Mouse (Mus musculus) forebrain, embryonic 12.5 days (tissue): ENCODE measurements around the gene Fcamr. TPM values are rescaled to one million over a fixed set of nuclear protein-coding genes. Genes with fewer than 3 reads are reported as not detected.

Source experiments
- ATAC-seq: fragments of 200-750 bp; cut with Nextera tagmentation; 2 replicates; pipeline ENCODE4 v1.8.0; 2017; ENCODE audit warnings: moderate TSS enrichment; ENCODE audit not compliant: low FRiP score
- H3K27ac ChIP-seq: fragments of 300-500 bp; sonication (generic); 2 replicates; pipeline ENCODE4 v1.5.1; 2016; ENCODE audit warnings: mild to moderate bottlenecking
- H3K27me3 ChIP-seq: fragments of 300-500 bp; sonication (generic); 2 replicates; pipeline ENCODE4 v1.6.1; 2016; ENCODE audit warnings: mild to moderate bottlenecking
- H3K36me3 ChIP-seq: fragments of 300-500 bp; sonication (generic); replicated peaks from 2 replicates; pipeline ENCODE4 v1.6.1; 2016; ENCODE audit warnings: mild to moderate bottlenecking
- H3K4me1 ChIP-seq: fragments of 300-500 bp; sonication (generic); 2 replicates; pipeline ENCODE4 v1.6.1; 2016
- H3K4me2 ChIP-seq: fragments of 300-500 bp; sonication (generic); 2 replicates; pipeline ENCODE4 v1.6.1; 2016; ENCODE audit warnings: mild to moderate bottlenecking, moderate library complexity
- H3K4me3 ChIP-seq: fragments of 300-500 bp; sonication (generic); replicated peaks from 2 replicates; pipeline ENCODE4 v1.5.1; 2016; ENCODE audit warnings: mild to moderate bottlenecking
- H3K9ac ChIP-seq: fragments of 300-500 bp; sonication (generic); 2 replicates; pipeline ENCODE4 v1.6.1; 2016; ENCODE audit warnings: mild to moderate bottlenecking
- H3K9me3 ChIP-seq: fragments of 300-500 bp; sonication (generic); 2 replicates; pipeline ENCODE4 v1.6.1; 2016
- WGBS: fragments of 180-500 bp; shearing (Covaris S2); methylation state at CpG from one replicate; pipeline ENCODE4 v1.1.7; 2016; 5-methylcytosine and 5-hydroxymethylcytosine counted together
- polyA plus RNA-seq: library from polyadenylated mRNA; unstranded; fragments of >200 nt; fragmentation: Nextera tagmentation; extraction: Ambion mirVana; gene quantifications from 2 replicates; pipeline ENCODE4 v1.2.1, GENCODE M21; 2016

The Fcamr gene
- polyA plus RNA-seq, 1 experiment from 2014 or later: not detected

GRCm38 (mm10) chr1:130811316-130811715, 10.6 kb downstream of the Fcamr start:
- no peaks in the 10 kb centered on the region for H3K9me3 ChIP-seq
- 69% methylated on average over 17 of the region's 17 CpGs for WGBS
- H3K36me3 ChIP-seq: no peaks in the 10 kb centered on the region
- H3K4me3 ChIP-seq: no peak overlapping the region
- no peak for ATAC-seq
- H3K4me2 ChIP-seq: no peak overlapping the region
- no peak overlapping the region for H3K27ac ChIP-seq
- H3K9ac ChIP-seq: no peak overlapping the region
- H3K27me3 ChIP-seq: no peaks in the 10 kb centered on the region
- no peaks in the 10 kb centered on the region for H3K4me1 ChIP-seq

DNA sequence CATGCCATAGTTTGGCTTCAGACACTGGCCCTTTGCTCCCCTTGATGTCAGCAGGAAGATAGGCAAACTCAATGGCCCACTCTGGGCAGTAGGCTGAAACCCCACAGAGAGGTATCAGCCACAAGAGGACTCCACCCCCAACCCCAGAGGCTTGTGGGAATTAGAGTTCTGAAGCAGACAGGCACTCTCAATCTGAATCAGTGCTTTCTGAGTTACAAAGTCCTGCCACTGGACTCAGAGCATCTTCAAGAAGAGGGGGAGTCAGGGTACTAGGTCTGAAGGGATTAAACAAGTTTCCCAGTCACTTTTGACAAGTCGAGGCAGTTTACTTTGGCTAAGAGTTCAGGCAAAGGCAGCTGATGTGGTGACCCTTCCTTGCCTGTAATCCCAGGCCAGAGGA, 19.0 kb downstream of the Fcamr start:
- Histone ChIP-seq H3K4me2 (no peak overlapping the region), H3K27ac (no peak overlapping the region), H3K4me1 (no peaks in the 10 kb centered on the region), H3K4me3 (no peak overlapping the region), H3K27me3 (no peaks in the 10 kb centered on the region), H3K9ac (no peak overlapping the region), H3K36me3 (no peaks in the 10 kb centered on the region), H3K9me3 (no peaks in the 10 kb centered on the region)
- no peak for ATAC-seq
- 71% methylated on average over 1 of the region's 1 CpGs for WGBS

GRCm38 (mm10) chr1:130820316-130821148, 19.8 kb downstream of the Fcamr start:
- H3K4me2 ChIP-seq: no peak overlapping the region
- no peaks in the 10 kb centered on the region for H3K9me3 ChIP-seq
- H3K27ac ChIP-seq: no peak overlapping the region
- WGBS: 87% methylated on average over 7 of the region's 7 CpGs
- H3K4me1 ChIP-seq: no peaks in the 10 kb centered on the region
- H3K4me3 ChIP-seq: no peak overlapping the region
- H3K36me3 ChIP-seq: no peaks in the 10 kb centered on the region
- ATAC-seq: no peak
- H3K9ac ChIP-seq: no peak overlapping the region
- H3K27me3 ChIP-seq: no peaks in the 10 kb centered on the region

- H3K27me3 ChIP-seq: no peaks in the 10 kb centered on the region
- H3K4me2 ChIP-seq: no peak overlapping the region
- no peaks in the 10 kb centered on the region for H3K36me3 ChIP-seq
- H3K9me3 ChIP-seq: no peaks in the 10 kb centered on the region
- H3K4me3 ChIP-seq: no peak overlapping the region
- no peaks in the 10 kb centered on the region for H3K4me1 ChIP-seq
- no peak overlapping the region for H3K9ac ChIP-seq
- no peak overlapping the region for H3K27ac ChIP-seq
- no peak for ATAC-seq
- WGBS: 97% methylated on average over 2 of the region's 2 CpGs
Observed at GRCm38 (mm10) chr1:130821149-130821471, 20.4 kb downstream of the Fcamr start.

DNA sequence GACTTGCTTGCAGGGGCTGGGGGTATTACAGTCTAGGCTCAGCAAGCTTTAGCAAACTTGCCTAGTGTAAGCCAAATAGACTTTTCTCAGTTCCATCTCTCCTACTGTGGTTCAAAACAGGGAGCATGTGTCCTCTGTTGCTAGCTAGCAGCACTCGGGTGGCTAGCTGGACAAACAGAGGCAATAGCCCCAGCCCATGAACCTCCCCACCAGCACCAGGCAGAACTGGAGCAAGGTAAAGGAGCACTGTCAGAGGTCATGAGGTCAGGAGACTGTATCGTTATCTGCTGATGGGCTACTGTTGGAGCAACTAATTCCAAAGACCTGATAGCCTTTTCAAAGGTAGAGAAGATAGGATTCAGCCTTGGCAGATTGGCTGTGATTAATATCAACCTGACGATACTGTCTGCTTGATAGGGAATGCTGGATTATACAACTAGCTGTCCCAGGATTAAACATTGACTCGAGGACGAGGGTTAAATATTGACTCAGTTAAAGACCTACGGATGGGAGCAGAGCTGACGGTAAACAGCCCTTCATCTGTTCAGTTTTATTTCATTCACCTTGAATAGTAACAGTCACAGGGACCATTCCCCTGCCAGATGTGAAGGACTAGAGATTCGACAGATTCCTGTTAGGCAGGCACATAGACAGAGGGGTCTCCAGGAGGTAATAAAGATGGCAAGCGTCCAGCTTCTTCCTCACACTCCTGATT, 21.4 kb downstream of the Fcamr start:
- Histone ChIP-seq H3K27ac (no peak overlapping the region), H3K9ac (no peak overlapping the region), H3K4me2 (no peak overlapping the region), H3K4me3 (no peak overlapping the region), H3K4me1 (no peaks in the 10 kb centered on the region), H3K36me3 (no peaks in the 10 kb centered on the region), H3K9me3 (no peaks in the 10 kb centered on the region), H3K27me3 (no peaks in the 10 kb centered on the region)
- 90% methylated on average over 9 of the region's 9 CpGs for WGBS
- ATAC-seq: no peak

DNA sequence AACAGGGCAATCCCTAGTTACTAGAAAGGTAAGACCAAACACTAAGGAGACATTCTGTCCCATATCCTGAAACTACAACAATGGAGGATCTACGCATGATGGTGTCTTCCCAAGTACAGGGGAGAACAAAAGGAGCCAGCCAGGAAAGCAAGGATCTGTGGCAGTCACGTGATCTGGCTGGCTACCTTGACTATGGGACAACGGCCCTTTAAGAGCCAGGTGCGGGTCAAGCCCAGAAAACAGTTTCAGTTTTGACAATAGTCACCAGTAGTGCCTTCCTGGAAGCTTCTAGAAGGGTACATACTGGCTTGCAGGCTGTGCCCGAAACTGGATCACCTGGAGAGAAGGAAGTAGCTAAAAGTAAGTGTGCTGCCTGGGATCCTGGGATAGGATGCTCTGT, 25.7 kb downstream of the Fcamr start, which contains the start of gene Pigr:
Gene Pigr (plus strand): TSS at position 237 of the 400 bp plus-strand sequence.
- ATAC-seq: no peak
- no peak within 1 kb of the TSS for H3K4me3 ChIP-seq
- H3K4me1 ChIP-seq: no peaks in the 10 kb centered on the region
- H3K9me3 ChIP-seq: no peaks in the 10 kb centered on the region
- no peak within 1 kb of the TSS for H3K27ac ChIP-seq
- no peaks in the 10 kb centered on the region for H3K36me3 ChIP-seq
- H3K27me3 ChIP-seq: no peaks in the 10 kb centered on the region
- no peak within 1 kb of the TSS for H3K9ac ChIP-seq
- H3K4me2 ChIP-seq: no peak within 1 kb of the TSS
- WGBS: 86% methylated on average over 5 of the region's 5 CpGs

- 82% methylated on average over 4 of the region's 4 CpGs for WGBS
Observed at GRCm38 (mm10) chr1:130828656-130829055, 28.0 kb downstream of the Fcamr start.

GRCm38 (mm10) chr1:130829906-130830830, 29.5 kb downstream of the Fcamr start:
- 79% methylated on average over 8 of the region's 8 CpGs for WGBS
- Histone ChIP-seq H3K9ac (no peak overlapping the region), H3K4me3 (no peak overlapping the region), H3K4me2 (no peak overlapping the region), H3K9me3 (no peaks in the 10 kb centered on the region), H3K27me3 (no peaks in the 10 kb centered on the region), H3K36me3 (no peaks in the 10 kb centered on the region), H3K27ac (no peak overlapping the region), H3K4me1 (no peaks in the 10 kb centered on the region)
- no peak for ATAC-seq

More at GRCm38 (mm10) chr1:130828656-130829055, 28.0 kb downstream of the Fcamr start:
- Histone ChIP-seq H3K27ac (no peak overlapping the region), H3K27me3 (no peaks in the 10 kb centered on the region), H3K36me3 (no peaks in the 10 kb centered on the region), H3K4me3 (no peak overlapping the region), H3K9me3 (no peaks in the 10 kb centered on the region), H3K9ac (no peak overlapping the region), H3K4me1 (no peaks in the 10 kb centered on the region), H3K4me2 (no peak overlapping the region)
- no peak for ATAC-seq

DNA sequence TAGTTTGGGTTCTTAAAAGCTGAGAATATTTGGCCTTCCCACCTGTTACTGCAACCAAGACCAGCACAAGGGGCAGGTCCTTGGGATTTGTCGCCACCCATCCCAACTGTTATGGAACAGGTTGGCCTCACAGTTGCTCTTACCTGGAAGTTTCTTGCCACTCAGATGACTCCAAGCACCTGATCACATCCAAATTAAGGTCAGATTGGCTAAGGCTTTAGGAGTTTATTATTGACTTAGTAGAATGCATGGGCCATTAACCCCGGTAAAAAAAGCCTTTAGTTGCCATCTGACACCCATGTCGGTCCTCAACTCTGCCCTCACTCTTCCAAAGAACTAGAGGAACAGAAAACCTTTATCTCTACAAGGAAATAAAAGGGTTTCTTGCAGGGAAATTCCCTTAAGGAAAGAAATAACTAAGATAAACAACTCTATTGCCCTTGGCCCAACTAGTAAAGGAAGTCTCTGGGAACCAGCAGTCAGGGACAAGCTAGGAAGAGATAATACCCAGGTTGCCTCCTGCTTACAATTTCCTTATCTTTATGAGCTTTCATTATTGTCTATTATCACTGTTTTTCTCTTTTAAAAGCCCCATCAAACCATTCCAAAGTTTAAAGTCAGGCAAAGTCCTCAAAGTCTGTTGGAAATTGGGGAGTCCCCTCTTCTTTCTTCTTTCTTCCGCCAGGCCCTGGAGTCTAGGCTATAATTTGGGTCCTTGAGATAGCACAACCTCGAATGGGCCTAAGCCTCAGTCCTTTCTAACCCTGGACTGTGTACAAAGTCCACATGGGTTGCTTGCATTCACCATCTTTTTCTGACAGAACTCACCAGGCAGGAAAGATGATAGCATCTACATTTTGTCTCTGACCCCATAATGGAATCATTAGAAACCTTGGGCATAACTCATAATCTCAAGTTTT, 31.8 kb downstream of the Fcamr start:
- Histone ChIP-seq H3K9ac (no peak overlapping the region), H3K4me3 (no peak overlapping the region), H3K9me3 (no peaks in the 10 kb centered on the region), H3K36me3 (no peaks in the 10 kb centered on the region), H3K4me2 (no peak overlapping the region), H3K27me3 (no peaks in the 10 kb centered on the region), H3K27ac (no peak overlapping the region), H3K4me1 (no peaks in the 10 kb centered on the region)
- ATAC-seq: no peak
- 79% methylated on average over 5 of the region's 5 CpGs for WGBS

DNA sequence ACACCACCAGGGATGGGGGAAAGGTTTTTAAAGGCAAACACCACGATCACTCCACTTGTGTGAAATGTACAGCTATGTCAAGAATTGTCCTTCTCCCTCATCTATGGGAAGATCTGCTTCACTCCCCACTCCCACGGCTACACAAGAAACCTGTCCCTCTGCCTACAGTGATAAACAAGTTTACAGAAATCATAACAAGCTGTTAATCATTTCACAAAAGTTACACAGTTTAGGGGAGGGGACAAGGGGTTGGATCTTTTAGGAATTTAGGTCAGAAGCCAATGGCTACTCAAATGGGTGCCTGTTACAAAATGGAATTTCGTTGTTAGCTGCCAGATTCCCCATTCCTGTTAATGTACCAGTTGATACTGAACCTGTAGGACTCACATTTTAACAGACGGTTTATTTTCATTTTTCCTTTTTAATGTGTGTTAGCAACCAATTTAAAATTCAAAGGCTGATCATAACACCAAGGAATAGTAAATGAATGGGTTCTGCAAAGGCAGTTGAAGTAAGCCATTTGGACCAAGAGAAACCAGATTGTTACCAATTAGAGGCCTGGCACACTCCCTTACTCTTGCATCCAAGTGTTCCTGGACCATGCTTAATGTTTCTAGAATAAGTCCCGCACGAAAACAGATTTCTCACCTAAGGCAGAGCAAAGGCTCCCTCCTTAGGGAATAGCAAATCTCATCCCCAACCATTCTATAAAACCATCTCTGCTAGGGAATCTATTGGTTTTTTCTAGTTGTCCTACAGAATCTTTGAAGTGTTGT, 34.6 kb downstream of the Fcamr start:
- Histone ChIP-seq H3K4me2 (no peak overlapping the region), H3K27me3 (no peaks in the 10 kb centered on the region), H3K4me1 (no peaks in the 10 kb centered on the region), H3K36me3 (no peaks in the 10 kb centered on the region), H3K4me3 (no peak overlapping the region), H3K27ac (no peak overlapping the region), H3K9ac (no peak overlapping the region), H3K9me3 (no peaks in the 10 kb centered on the region)
- ATAC-seq: no peak
- WGBS: 92% methylated on average over 6 of the region's 6 CpGs

DNA sequence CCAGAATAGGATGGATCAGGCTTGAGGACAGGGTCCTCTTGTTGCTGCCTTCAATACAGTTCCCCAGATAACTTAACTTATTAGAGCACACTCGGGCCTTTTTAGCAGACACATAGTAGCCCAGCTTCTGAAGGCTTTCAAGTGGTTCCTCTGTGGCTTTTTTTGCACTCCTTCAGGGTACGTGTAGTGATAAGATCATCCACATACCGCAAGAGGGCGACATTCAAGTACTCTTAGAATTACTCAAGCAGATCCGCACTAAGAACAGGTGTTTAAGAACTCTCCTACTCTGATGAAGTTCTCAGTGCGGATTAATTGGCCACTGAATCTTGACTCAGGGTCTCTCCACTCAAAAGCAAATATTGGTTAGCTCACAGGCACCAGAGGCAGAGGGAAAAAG, 37.6 kb downstream of the Fcamr start:
- ATAC-seq: no peak
- H3K9me3 ChIP-seq: no peaks in the 10 kb centered on the region
- no peaks in the 10 kb centered on the region for H3K27me3 ChIP-seq
- H3K27ac ChIP-seq: no peak overlapping the region
- no peak overlapping the region for H3K9ac ChIP-seq
- 65% methylated on average over 6 of the region's 6 CpGs for WGBS
- no peak overlapping the region for H3K4me2 ChIP-seq
- H3K4me1 ChIP-seq: no peaks in the 10 kb centered on the region
- no peaks in the 10 kb centered on the region for H3K36me3 ChIP-seq
- H3K4me3 ChIP-seq: no peak overlapping the region
